Mouse (Mus musculus): ENCODE results near the gene Tmem256. TPM values are rescaled to one million over a fixed set of nuclear protein-coding genes. Genes with fewer than 3 reads are reported as not detected.

The Tmem256 gene
- polyA plus RNA-seq, 1 experiment from 2014 or later, result 360 TPM

- Histone ChIP-seq H3K36me3 (ENCODE audit: poor library complexity, severe bottlenecking) (no peaks in the 10 kb centered on the region), H3K4me1 (peaks cover 26% of the 10 kb centered on the region), H3K27ac (no peak overlapping the region), H3K9ac (peak overlapping the region; percentile 58), H3K9me3 (replicated peaks) (no peaks in the 10 kb centered on the region), H3K27me3 (peaks cover 39% of the 10 kb centered on the region), H3K4me3 (peak overlapping the region; percentile 43), H3K4me2 (peak overlapping the region; percentile 67)
- WGBS, result under 1% methylated on average over 18 of the region's 18 CpGs
- ATAC-seq, result peak; percentile 36
Observed at GRCm38 (mm10) chr11:69880506-69880852, 42.2 kb downstream of the Tmem256 start.

GRCm38 (mm10) chr11:69880853-69881603 lies 42.7 kb downstream of the Tmem256 start, which contains the start of gene Kctd11:
TSS of gene Kctd11 (minus strand) at chr11:69881406.
- H3K27ac ChIP-seq, result no peak within 1 kb of the TSS

GRCm38 (mm10) chr11:69881787-69882670 lies 43.7 kb downstream of the Tmem256 start:
- Histone ChIP-seq H3K9me3 (replicated peaks) (no peaks in the 10 kb centered on the region), H3K4me1 (peaks cover 25% of the 10 kb centered on the region), H3K4me2 (peak overlapping the region; percentile 67), H3K4me3 (peak overlapping the region; percentile 43), H3K27ac (no peak overlapping the region), H3K9ac (no peak overlapping the region), H3K27me3 (peaks cover 39% of the 10 kb centered on the region), H3K36me3 (ENCODE audit: poor library complexity, severe bottlenecking) (no peaks in the 10 kb centered on the region)
- WGBS, result 56% methylated on average over 21 of the region's 21 CpGs
- no peak for ATAC-seq

More at GRCm38 (mm10) chr11:69880853-69881603, 42.7 kb downstream of the Tmem256 start, which contains the start of gene Kctd11:
- Histone ChIP-seq H3K9ac (peak within 1 kb of the TSS; percentile 58), H3K4me3 (peak within 1 kb of the TSS; percentile 43), H3K36me3 (ENCODE audit: poor library complexity, severe bottlenecking) (no peaks in the 10 kb centered on the region), H3K27me3 (peaks cover 39% of the 10 kb centered on the region), H3K4me1 (peaks cover 26% of the 10 kb centered on the region), H3K9me3 (replicated peaks) (no peaks in the 10 kb centered on the region), H3K4me2 (peak within 1 kb of the TSS; percentile 67)
- peak; percentile 77 for ATAC-seq
- WGBS, result under 1% methylated on average over 38 of the region's 46 CpGs

- no peaks in the 10 kb centered on the region for H3K9me3 ChIP-seq (replicated peaks)
- no peak for ATAC-seq
- WGBS, result 63% methylated on average over 4 of the region's 4 CpGs
- no peak overlapping the region for H3K9ac ChIP-seq
- H3K27ac ChIP-seq, result no peak overlapping the region
- peaks cover 39% of the 10 kb centered on the region for H3K27me3 ChIP-seq
- H3K36me3 ChIP-seq (ENCODE audit: poor library complexity, severe bottlenecking), result no peaks in the 10 kb centered on the region
- H3K4me2 ChIP-seq, result no peak overlapping the region
- peaks cover 18% of the 10 kb centered on the region for H3K4me1 ChIP-seq
- no peak overlapping the region for H3K4me3 ChIP-seq
Observed at GRCm38 (mm10) chr11:69883066-69883465, 44.8 kb downstream of the Tmem256 start.

- H3K9me3 ChIP-seq (replicated peaks), result no peaks in the 10 kb centered on the region
- 90% methylated on average over 8 of the region's 8 CpGs for WGBS
- H3K36me3 ChIP-seq (ENCODE audit: poor library complexity, severe bottlenecking), result no peaks in the 10 kb centered on the region
- H3K27ac ChIP-seq, result no peak overlapping the region
- H3K27me3 ChIP-seq, result peaks cover 39% of the 10 kb centered on the region
- no peak overlapping the region for H3K9ac ChIP-seq
- no peak overlapping the region for H3K4me3 ChIP-seq
- peaks cover 18% of the 10 kb centered on the region for H3K4me1 ChIP-seq
- ATAC-seq, result no peak
- H3K4me2 ChIP-seq, result no peak overlapping the region
Observed at GRCm38 (mm10) chr11:69883527-69884151, 45.3 kb downstream of the Tmem256 start.

- Histone ChIP-seq H3K27ac (no peak overlapping the region), H3K9me3 (replicated peaks) (no peaks in the 10 kb centered on the region), H3K36me3 (ENCODE audit: poor library complexity, severe bottlenecking) (no peaks in the 10 kb centered on the region), H3K9ac (no peak overlapping the region), H3K27me3 (peaks cover 35% of the 10 kb centered on the region), H3K4me1 (peaks cover 18% of the 10 kb centered on the region), H3K4me2 (no peak overlapping the region), H3K4me3 (no peak overlapping the region)
- whole genome bisulfite sequencing, result 91% methylated on average over 9 of the region's 9 CpGs
- ATAC-seq, result no peak
Observed at GRCm38 (mm10) chr11:69884240-69884639, 45.9 kb downstream of the Tmem256 start.

GRCm38 (mm10) chr11:69884663-69885062 lies 46.3 kb downstream of the Tmem256 start:
- Histone ChIP-seq H3K4me2 (no peak overlapping the region), H3K27ac (no peak overlapping the region), H3K36me3 (ENCODE audit: poor library complexity, severe bottlenecking) (no peaks in the 10 kb centered on the region), H3K27me3 (peaks cover 31% of the 10 kb centered on the region), H3K9ac (no peak overlapping the region; the same call in 1 of the 2 replicates), H3K9me3 (replicated peaks) (no peaks in the 10 kb centered on the region), H3K4me1 (peaks cover 18% of the 10 kb centered on the region), H3K4me3 (no peak overlapping the region)
- WGBS, result 88% methylated on average over 8 of the region's 8 CpGs
- no peak for ATAC-seq

GRCm38 (mm10) chr11:69886907-69887635 lies 48.8 kb downstream of the Tmem256 start:
- Histone ChIP-seq H3K4me1 (no peaks in the 10 kb centered on the region), H3K36me3 (ENCODE audit: poor library complexity, severe bottlenecking) (no peaks in the 10 kb centered on the region), H3K27ac (no peak overlapping the region), H3K27me3 (peaks cover 8% of the 10 kb centered on the region), H3K9me3 (replicated peaks) (no peaks in the 10 kb centered on the region), H3K4me3 (no peak overlapping the region), H3K9ac (no peak overlapping the region), H3K4me2 (no peak overlapping the region)
- no peak for ATAC-seq
- 74% methylated on average over 8 of the region's 8 CpGs for WGBS

Small RNA genes within 50 kb of the gene (microRNA-seq; reads per million reads assigned to microRNA genes)
- not detected for gene Mir6924

Other genes starting within 250 kb of the Tmem256 start
- gene Atp1b2, start 232.6 kb upstream of the Tmem256 start, polyA plus RNA-seq (2015; fragmentation: Nextera tagmentation; extraction: Ambion mirVana), result 12.7 and 14.0 TPM in 2 replicates
- not detected in 2 replicates for gene Shbg, start 220.6 kb upstream of the Tmem256 start, polyA plus RNA-seq (2015; fragmentation: Nextera tagmentation; extraction: Ambion mirVana)
- 20.6 and 22.7 TPM in 2 replicates for gene Sat2, start 216.5 kb upstream of the Tmem256 start, polyA plus RNA-seq (2015; fragmentation: Nextera tagmentation; extraction: Ambion mirVana)
- gene Fxr2, start 205.5 kb upstream of the Tmem256 start, polyA plus RNA-seq (2015; fragmentation: Nextera tagmentation; extraction: Ambion mirVana), result 38.7 and 42.2 TPM in 2 replicates
- not detected in 2 replicates for gene Sox15, start 183.2 kb upstream of the Tmem256 start, polyA plus RNA-seq (2015; fragmentation: Nextera tagmentation; extraction: Ambion mirVana)
- 89.4 and 95.2 TPM in 2 replicates for gene Mpdu1, start 175.9 kb upstream of the Tmem256 start, polyA plus RNA-seq (2015; fragmentation: Nextera tagmentation; extraction: Ambion mirVana)
- gene Cd68, start 172.4 kb upstream of the Tmem256 start, polyA plus RNA-seq (2015; fragmentation: Nextera tagmentation; extraction: Ambion mirVana), result 4.4 and 5.2 TPM in 2 replicates
- gene Eif4a1, start 166.1 kb upstream of the Tmem256 start, polyA plus RNA-seq (2015; fragmentation: Nextera tagmentation; extraction: Ambion mirVana), result 654 and 701 TPM in 2 replicates
- 93.7 and 99.6 TPM in 2 replicates for gene Senp3, start 156.4 kb upstream of the Tmem256 start, polyA plus RNA-seq (2015; fragmentation: Nextera tagmentation; extraction: Ambion mirVana)
- gene Tnfsf13, start 152.7 kb upstream of the Tmem256 start, polyA plus RNA-seq (2015; fragmentation: Nextera tagmentation; extraction: Ambion mirVana), result 0.15 and 0.43 TPM in 2 replicates
- 1.00 and 1.1 TPM in 2 replicates for gene Tnfsf12, start 142.7 kb upstream of the Tmem256 start, polyA plus RNA-seq (2015; fragmentation: Nextera tagmentation; extraction: Ambion mirVana)
- 0.45 and 0.87 TPM in 2 replicates for gene Tnfsfm13, start 142.4 kb upstream of the Tmem256 start, polyA plus RNA-seq (2015; fragmentation: Nextera tagmentation; extraction: Ambion mirVana)
- gene Polr2a, start 79.9 kb upstream of the Tmem256 start, polyA plus RNA-seq (2015; fragmentation: Nextera tagmentation; extraction: Ambion mirVana), result 23.2 and 24.1 TPM in 2 replicates
- gene Slc35g3, start 76.5 kb upstream of the Tmem256 start, polyA plus RNA-seq (2015; fragmentation: Nextera tagmentation; extraction: Ambion mirVana), result 0.26 and 0.58 TPM in 2 replicates
- gene Zbtb4, start 72.6 kb upstream of the Tmem256 start, polyA plus RNA-seq (2015; fragmentation: Nextera tagmentation; extraction: Ambion mirVana), result 1.6 and 1.8 TPM in 2 replicates
- 1.5 TPM in 2 replicates for gene Chrnb1, start 42.6 kb upstream of the Tmem256 start, polyA plus RNA-seq (2015; fragmentation: Nextera tagmentation; extraction: Ambion mirVana)
- gene Fgf11, start 36.7 kb upstream of the Tmem256 start, polyA plus RNA-seq (2015; fragmentation: Nextera tagmentation; extraction: Ambion mirVana), result 3.3 and 3.8 TPM in 2 replicates
- gene Tmem102, start 32.9 kb upstream of the Tmem256 start, polyA plus RNA-seq (2015; fragmentation: Nextera tagmentation; extraction: Ambion mirVana), result 0.39 and 1.00 TPM in 2 replicates
- not detected in 2 replicates for gene Gm39566, start 23.2 kb upstream of the Tmem256 start, polyA plus RNA-seq (2015; fragmentation: Nextera tagmentation; extraction: Ambion mirVana)
- not detected in 2 replicates for gene Spem2, start 20.0 kb upstream of the Tmem256 start, polyA plus RNA-seq (2015; fragmentation: Nextera tagmentation; extraction: Ambion mirVana)
- 0.37 and 0.52 TPM in 2 replicates for gene Spem1, start 16.3 kb upstream of the Tmem256 start, polyA plus RNA-seq (2015; fragmentation: Nextera tagmentation; extraction: Ambion mirVana)
- gene Nlgn2, start 730 bp upstream of the Tmem256 start, polyA plus RNA-seq (2015; fragmentation: Nextera tagmentation; extraction: Ambion mirVana), result 16.6 and 17.0 TPM in 2 replicates
- 44.1 and 45.4 TPM in 2 replicates for gene Plscr3, start 7.9 kb downstream of the Tmem256 start, polyA plus RNA-seq (2015; fragmentation: Nextera tagmentation; extraction: Ambion mirVana)
- gene Tnk1, start 20.2 kb downstream of the Tmem256 start, polyA plus RNA-seq (2015; fragmentation: Nextera tagmentation; extraction: Ambion mirVana), result 0.09 and 0.20 TPM in 2 replicates
- gene Tmem95, start 39.5 kb downstream of the Tmem256 start, polyA plus RNA-seq (2015; fragmentation: Nextera tagmentation; extraction: Ambion mirVana), result not detected in 2 replicates
- 1.3 and 1.4 TPM in 2 replicates for gene Kctd11, start 42.9 kb downstream of the Tmem256 start, polyA plus RNA-seq (2015; fragmentation: Nextera tagmentation; extraction: Ambion mirVana)
- 0.28 and 0.34 TPM in 2 replicates for gene Acap1, start 57.0 kb downstream of the Tmem256 start, polyA plus RNA-seq (2015; fragmentation: Nextera tagmentation; extraction: Ambion mirVana)
- gene 2810408A11Rik, start 62.5 kb downstream of the Tmem256 start, polyA plus RNA-seq (2015; fragmentation: Nextera tagmentation; extraction: Ambion mirVana), result 19.1 and 20.3 TPM in 2 replicates
- 15.5 and 20.2 TPM in 2 replicates for gene Neurl4, start 62.6 kb downstream of the Tmem256 start, polyA plus RNA-seq (2015; fragmentation: Nextera tagmentation; extraction: Ambion mirVana)
- gene Gps2, start 75.4 kb downstream of the Tmem256 start, polyA plus RNA-seq (2015; fragmentation: Nextera tagmentation; extraction: Ambion mirVana), result 90.1 and 93.2 TPM in 2 replicates
- 1,467 and 1,510 TPM in 2 replicates for gene Eif5a, start 83.4 kb downstream of the Tmem256 start, polyA plus RNA-seq (2015; fragmentation: Nextera tagmentation; extraction: Ambion mirVana)
- 4.5 and 6.0 TPM in 2 replicates for gene Ybx2, start 97.3 kb downstream of the Tmem256 start, polyA plus RNA-seq (2015; fragmentation: Nextera tagmentation; extraction: Ambion mirVana)
- gene Slc2a4, start 109.7 kb downstream of the Tmem256 start, polyA plus RNA-seq (2015; fragmentation: Nextera tagmentation; extraction: Ambion mirVana), result 9.3 and 12.6 TPM in 2 replicates
- 0.59 and 1.4 TPM in 2 replicates for gene Cldn7, start 126.3 kb downstream of the Tmem256 start, polyA plus RNA-seq (2015; fragmentation: Nextera tagmentation; extraction: Ambion mirVana)
- gene Ctdnep1, start 142.6 kb downstream of the Tmem256 start, polyA plus RNA-seq (2015; fragmentation: Nextera tagmentation; extraction: Ambion mirVana), result 21.1 and 24.3 TPM in 2 replicates
- 157 and 164 TPM in 2 replicates for gene Elp5, start 144.0 kb downstream of the Tmem256 start, polyA plus RNA-seq (2015; fragmentation: Nextera tagmentation; extraction: Ambion mirVana)
- 598 and 670 TPM in 2 replicates for gene Gabarap, start 152.6 kb downstream of the Tmem256 start, polyA plus RNA-seq (2015; fragmentation: Nextera tagmentation; extraction: Ambion mirVana)
- 78.5 and 79.9 TPM in 2 replicates for gene Phf23, start 157.3 kb downstream of the Tmem256 start, polyA plus RNA-seq (2015; fragmentation: Nextera tagmentation; extraction: Ambion mirVana)
- 31.8 and 35.4 TPM in 2 replicates for gene Dvl2, start 162.1 kb downstream of the Tmem256 start, polyA plus RNA-seq (2015; fragmentation: Nextera tagmentation; extraction: Ambion mirVana)
- 48.7 and 51.3 TPM in 2 replicates for gene Acadvl, start 176.9 kb downstream of the Tmem256 start, polyA plus RNA-seq (2015; fragmentation: Nextera tagmentation; extraction: Ambion mirVana)
- gene Dlg4, start 178.4 kb downstream of the Tmem256 start, polyA plus RNA-seq (2015; fragmentation: Nextera tagmentation; extraction: Ambion mirVana), result 26.2 and 31.1 TPM in 2 replicates
- 0.37 and 0.59 TPM in 2 replicates for gene Asgr1, start 215.6 kb downstream of the Tmem256 start, polyA plus RNA-seq (2015; fragmentation: Nextera tagmentation; extraction: Ambion mirVana)

All from forebrain, embryonic 13.5 days (tissue).